Mouse (Mus musculus) large intestine, adult 2 months (tissue): ENCODE results near the gene Adgrb3. TPM values are rescaled to one million over a fixed set of nuclear protein-coding genes. Genes with fewer than 3 reads are reported as not detected.
A peak's percentile ranks its signal among the peaks of the same experiment; 100 is the strongest.
"Not testable (repeated sequence)": the region's sequence is repeated elsewhere in the genome, so short reads cannot be mapped to it uniquely, and the experiment has no call there.

Source experiments
- DNase-seq: peaks from one replicate; pipeline ENCODE4 v3.0.0-alpha.2; 2012; ENCODE audit warnings: low read depth, low spot score
- WGBS: fragments of 180-500 bp; shearing (Covaris S2); methylation state at CpG from one replicate; pipeline ENCODE4 v1.1.7; 2018; 5-methylcytosine and 5-hydroxymethylcytosine counted together
- polyA plus RNA-seq: library from polyadenylated mRNA; depleted of rRNA; stranded (reverse); fragments of >200 nt; gene quantifications from 2 replicates; pipeline ENCODE4 v1.2.3, GENCODE M21; 2012

Gene Adgrb3
- polyA plus RNA-seq, 1 experiment, result 0.16 TPM

DNA sequence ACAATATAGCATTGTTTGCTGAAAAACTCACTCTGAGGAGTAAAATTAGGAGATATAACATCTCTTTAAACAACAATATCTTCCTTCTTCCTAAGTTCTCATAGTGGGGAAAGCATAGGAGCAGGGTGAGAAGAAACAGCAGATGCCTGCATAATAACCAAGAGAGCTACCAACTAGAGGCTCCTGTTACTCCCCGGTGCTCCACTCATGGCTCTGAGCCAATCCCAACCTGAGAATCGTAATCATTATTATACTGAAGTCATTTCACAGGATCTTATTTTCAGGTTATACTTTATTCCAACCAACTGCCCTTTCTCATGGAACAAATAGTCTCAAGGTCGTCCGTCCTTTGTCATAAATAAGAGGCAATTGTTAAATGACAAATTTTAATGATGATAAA, 75.0 kb downstream of the Adgrb3 start:
- DNase-seq, result no peak
- 62% methylated on average over 4 of the region's 4 CpGs for WGBS

DNA sequence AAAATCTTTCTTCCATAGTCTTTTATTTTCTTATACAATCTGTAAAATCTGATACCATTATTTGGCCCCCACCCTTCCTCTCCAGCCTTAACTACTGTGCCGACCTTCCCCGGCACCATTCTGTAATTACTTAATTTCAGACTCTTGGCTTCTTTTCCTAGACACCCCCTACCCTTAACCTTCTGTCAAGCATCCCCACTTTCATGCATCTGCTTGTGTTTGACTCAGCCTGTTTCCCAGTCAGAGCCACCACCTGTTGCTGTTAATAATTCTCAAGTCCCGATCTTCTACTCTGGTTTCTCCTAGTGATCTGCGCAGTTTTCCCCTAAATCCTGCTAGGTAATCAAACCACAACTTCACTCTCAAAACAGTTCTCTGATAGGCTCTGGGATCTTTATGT, 83.9 kb downstream of the Adgrb3 start:
- 91% methylated on average over 4 of the region's 4 CpGs for WGBS
- no peak for DNase-seq

DNA sequence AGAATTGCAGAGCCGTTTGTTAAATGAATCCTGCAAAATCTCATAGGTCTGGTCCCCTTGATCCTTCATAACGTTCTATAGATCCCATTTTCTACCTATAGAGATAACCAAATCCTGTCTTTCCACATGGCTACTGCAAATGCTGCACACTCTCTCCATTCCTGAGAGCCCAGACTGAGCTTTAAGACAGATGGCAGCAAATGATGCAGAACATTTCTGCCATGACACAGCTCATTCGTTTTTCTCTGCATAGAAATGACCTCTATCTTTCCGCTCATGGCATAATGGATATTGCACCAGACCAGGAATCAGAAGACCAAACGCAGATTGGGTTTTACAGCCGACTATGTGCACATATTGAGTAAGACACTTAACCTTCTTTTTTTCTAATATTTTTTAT, 84.8 kb downstream of the Adgrb3 start:
- no peak for DNase-seq
- 76% methylated on average over 6 of the region's 6 CpGs for WGBS

DNA sequence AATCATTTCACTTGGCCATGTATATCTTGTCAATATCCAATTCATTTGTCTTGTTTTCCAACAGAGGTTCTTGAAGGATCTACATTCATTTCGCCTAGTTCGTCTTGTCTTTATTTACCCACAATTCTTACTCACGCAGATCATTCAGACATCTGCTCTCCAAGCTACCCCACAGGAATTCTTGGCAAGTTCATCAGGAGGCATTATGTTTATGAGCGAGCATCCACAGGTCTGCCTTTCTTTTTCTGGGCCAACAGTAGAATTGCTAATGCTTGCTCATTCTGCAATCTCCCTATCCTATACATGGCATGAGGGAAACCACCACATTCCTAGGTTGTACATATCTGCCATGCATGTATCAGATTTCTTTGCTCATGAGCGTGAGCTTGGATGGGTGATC, 99.7 kb downstream of the Adgrb3 start:
- DNase-seq, result no peak
- WGBS, result 86% methylated on average over 5 of the region's 5 CpGs

DNA sequence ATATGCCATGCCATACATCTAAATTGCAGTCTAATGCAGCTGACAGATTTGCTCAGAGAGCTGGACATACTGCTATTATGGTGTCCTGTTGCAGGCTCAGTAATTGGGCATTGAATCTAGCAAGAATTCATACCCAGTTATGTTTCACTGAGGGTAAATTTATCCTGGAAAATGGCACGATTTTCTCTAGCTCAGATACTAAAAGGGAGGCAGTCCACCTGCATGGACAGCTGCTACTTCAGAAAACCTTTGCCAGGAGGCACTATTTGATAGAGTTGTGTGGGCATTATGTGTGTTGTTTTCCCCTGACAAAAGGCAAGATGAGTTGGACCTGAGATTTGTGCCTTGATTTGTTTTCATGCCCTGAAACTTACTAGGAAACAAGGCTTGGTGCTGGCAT, 118.0 kb downstream of the Adgrb3 start:
- 27% methylated on average over 1 of the region's 1 CpGs for WGBS
- DNase-seq, result no peak

DNA sequence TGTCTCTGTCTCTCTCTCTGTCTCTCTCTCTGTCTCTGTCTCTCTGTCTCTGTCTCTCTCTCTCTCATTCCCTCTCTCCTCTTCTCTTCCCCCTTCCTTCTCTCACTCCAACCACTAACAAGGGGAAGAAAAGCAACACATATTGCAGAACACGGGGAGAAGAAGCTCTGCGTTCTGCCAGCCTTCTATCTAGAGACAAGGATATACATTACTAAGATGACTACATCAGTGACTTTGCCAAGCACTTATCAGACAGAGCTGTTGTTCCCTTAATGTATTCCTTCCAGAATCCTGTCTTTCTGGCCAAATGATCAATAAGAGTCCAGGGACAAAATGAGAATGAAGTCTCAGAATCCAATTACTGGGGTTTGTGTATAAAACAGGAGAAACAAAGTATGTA, 123.2 kb downstream of the Adgrb3 start:
- 83% methylated on average over 2 of the region's 2 CpGs for WGBS
- DNase-seq, result no peak

DNA sequence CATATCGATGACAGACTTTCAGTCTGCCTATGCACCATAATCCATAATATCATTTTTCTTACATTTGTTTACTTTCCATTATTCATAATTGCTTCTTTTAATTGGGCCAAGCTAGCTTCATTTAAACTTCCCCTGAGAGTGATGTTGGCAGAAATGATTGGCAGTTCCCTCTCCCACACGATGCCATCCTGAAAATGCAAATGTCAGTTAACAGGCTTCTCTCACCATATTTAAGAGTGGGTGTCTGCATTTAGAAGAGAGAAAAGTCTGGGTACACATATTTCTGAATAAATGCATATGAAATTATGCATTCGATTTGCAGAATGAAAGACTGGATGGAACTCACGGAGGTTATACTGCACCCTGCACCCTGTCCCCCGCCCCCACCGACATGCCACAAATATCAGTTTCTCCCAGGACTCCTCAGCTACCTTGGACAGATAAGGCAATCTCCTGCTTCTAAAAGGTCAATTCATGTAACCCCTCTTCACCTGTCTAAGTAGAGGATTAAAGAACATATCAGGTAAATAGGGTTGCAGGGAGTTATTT, 130.7 kb downstream of the Adgrb3 start:
- WGBS, result 82% methylated on average over 6 of the region's 6 CpGs
- DNase-seq, result no peak

DNA sequence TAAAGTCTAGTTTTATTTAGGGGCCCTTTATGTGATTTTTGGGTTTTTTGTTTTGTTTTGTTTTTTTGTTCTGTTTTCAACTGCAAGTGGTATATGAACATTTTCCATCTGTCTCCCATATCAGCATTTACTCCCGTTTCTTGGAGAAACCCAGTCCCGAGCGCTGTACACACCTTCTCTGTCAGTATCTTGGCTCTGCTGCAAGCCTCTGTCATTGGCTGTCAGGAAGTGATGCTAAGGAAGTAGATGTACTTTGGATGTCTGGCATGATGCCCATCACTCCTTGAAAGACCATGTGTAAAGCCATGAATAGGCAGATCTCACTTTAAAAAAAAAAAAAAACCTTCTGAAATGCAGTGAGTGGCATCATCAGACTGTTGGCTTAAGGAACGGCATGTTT, 132.3 kb downstream of the Adgrb3 start:
- WGBS, result 72% methylated on average over 4 of the region's 4 CpGs
- DNase-seq, result no peak

DNA sequence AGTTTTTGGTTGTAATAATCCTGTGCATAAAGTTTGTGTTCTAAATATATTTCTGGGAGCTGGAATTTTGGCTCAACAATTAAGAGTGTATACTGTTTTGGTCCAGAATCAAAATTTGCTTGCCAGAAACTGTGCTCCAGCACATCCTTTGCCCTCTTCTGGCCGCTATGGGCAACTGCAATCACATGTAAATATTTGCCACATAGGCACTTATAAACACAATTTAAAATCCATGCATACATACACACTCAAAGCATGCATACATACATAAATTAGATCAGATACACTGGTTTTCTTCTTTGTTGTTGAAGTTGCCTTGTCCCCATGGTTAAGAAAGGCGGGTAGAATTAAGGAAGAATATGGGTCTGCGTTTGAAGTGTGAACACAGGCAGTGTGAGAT, 132.7 kb downstream of the Adgrb3 start:
- WGBS, result 68% methylated on average over 3 of the region's 3 CpGs
- DNase-seq, result no peak

DNA sequence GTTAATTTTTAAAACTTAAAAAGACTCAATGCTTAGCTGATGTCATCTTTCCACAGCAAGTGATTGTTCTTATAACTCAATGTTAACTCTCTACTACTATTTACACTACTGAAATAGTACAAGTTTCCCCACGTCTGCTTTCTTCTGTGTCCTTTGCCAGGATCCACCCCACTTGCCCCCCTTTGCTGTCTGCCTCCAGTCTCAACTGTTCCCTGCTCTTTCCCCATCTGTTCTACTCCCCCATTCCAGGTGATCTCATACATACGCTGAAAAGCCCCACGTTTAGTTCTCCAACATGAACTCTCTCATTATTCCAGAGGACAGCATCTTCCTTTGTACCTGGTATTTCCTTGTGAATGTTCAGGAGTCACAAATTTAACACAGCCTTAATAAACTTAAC, 147.4 kb downstream of the Adgrb3 start:
- WGBS, result 63% methylated on average over 3 of the region's 3 CpGs

DNA sequence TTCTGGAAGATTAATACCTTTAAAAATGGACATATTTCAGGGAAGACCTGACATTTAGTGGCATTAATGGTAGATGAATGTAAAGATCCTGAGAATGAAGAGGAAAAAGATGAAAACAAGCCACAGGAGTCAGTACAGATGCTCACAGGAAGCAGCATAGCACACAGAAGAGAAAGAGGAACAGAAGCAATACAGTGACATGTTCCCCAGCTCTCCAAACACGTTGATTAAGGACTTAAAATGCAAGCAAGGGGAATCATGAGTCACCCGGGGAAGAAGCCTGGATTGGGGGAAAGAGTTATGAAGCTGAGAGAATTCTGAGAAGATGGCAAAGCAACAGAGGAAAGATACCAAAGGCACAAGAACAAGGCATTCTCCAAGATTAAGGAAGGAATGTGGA, 149.9 kb downstream of the Adgrb3 start:
- WGBS, result 57% methylated on average over 2 of the region's 2 CpGs

More for the DNA sequence above, 147.4 kb downstream of the Adgrb3 start:
- no peak for DNase-seq

DNA sequence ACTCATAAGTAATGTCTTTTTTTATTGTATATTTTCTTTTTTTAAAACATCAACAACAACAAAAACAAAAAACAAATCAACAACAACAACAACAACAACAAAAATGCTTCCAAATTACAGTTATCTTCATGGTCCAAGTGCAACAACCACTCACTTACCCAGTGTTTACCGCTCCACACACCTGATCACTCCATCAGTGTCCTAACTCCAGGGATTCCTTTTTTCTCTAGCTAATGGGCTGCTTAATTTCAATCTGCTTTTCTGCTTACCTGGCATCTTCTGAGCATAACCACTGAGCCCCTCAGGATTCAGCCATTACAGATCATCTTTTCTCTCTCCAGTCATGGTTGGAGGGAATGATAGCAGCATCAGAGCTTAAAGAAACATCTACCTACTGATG, 176.8 kb downstream of the Adgrb3 start:
- DNase-seq, result no peak
- 89% methylated on average over 1 of the region's 1 CpGs for WGBS

More for the DNA sequence above, 149.9 kb downstream of the Adgrb3 start:
- DNase-seq, result no peak

DNA sequence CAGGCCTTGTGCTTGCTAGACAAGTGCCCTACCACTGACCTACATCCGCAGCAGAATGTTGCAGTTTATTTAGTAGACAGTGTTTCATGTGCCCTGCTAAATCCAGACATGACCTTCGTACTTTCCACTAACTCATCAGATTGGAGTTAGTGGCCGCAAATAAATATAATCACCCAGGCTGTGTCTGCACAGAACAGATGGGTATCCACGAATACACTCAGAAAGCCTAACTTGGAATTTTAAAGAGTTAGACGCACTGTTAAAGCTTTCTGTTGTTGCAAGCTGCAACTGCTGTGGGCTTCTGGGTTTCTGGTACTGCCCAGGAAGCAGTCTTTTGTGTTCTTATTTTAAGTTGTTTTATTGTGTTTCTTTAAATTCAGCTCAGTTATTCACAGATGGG, 185.3 kb downstream of the Adgrb3 start:
- WGBS, result 73% methylated on average over 5 of the region's 5 CpGs
- no peak for DNase-seq

DNA sequence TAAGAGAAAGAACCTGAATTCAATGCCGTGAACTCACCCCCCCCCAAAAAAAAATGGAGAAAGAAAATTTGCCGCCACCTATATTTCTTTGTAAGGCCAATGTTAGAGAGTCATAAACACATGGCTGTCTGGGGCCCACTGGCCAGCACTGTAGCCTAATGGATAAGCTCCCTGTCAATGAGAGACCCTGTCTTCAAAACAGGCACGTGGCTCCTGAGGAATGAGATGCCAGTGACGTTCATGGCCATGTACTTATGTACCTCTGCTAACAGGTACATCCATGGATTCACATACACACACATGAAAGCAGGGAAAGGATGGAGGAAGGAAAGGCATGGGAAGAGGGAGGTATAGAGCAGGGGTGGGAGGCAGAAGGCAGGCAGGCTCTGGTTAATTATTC, 208.0 kb downstream of the Adgrb3 start:
- 59% methylated on average over 4 of the region's 4 CpGs for WGBS
- DNase-seq, result no peak

DNA sequence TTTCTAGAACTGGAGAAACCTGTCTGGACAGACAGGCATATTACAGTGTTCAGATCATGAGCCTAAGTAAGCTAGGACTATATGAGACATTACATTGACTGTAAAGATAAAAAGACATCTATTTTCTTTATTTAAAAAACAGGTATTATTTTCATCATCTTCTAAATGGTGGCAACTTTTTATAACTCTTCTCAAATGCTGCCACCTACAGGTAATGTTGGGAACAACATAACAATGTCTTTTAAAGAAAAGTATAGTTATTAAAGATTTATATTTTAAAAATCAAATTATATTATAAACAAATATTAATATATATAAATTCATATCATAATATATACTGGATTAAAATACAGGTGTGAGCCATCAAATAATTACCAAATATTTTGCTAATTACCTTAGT, 212.6 kb downstream of the Adgrb3 start:
- peak; percentile 1 for DNase-seq

DNA sequence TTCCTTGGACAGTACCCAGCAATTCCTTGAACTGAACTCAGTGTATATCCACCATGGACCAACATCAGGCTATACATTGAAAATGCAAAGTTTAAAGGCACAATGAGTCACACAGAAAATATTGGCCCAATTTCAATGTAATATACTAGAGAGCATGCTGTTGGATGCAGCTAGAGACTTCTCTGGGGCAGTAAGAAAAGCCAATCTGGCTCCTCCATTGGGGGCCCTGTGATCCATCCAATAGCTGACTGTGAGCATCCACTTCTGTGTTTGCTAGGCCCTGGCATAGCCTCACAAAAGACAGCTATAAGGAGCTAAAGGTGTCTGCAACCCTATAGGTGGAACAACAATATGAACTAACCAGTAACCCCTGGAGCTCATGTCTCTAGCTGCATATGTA, 218.7 kb downstream of the Adgrb3 start:
- not testable (repeated sequence) for DNase-seq

DNA sequence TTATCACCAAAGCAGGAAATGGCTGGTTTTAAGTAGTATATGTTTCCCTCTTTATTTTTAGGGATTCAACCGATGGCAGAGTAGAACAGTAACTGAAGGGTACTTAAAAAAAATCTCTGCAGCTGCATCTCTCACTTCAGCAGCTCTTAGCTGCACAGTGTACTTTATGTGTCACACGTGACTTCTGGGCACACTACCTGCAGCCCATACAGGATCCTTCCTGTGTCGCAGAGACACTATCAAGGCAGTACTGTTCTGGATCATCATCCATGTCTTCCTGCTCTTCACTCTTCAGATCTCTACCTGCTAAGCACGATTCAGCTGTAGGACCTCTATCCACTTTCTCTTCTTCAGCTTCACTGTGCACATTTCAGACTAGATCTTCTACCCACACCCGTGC, 230.6 kb downstream of the Adgrb3 start:
- WGBS, result 72% methylated on average over 5 of the region's 5 CpGs
- DNase-seq, result no peak

DNA sequence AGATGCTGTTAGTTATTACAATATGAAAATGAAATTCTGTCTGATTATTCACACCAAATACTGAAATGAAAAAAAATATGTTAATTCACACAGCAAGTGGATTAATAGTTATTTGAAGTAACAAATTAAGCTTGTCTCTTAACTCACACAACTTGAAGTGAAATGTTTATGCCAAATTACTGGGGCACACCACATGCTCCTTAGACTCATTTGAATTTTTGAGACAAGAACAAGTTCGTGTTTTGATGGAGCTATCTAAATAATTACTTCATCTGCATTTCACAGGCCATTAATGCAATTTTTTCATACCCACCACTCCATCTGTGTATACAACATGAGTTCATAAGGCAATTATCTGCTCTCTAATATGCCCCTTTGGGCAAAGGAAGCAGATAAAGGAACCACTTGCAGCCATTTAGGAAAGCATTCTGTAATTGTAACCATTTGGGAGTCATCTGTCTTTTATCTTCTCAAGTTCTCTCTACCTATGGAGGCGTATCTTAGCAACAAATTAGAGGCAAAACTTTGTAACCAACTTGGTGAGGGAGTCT, 240.9 kb downstream of the Adgrb3 start:
- no peak for DNase-seq

DNA sequence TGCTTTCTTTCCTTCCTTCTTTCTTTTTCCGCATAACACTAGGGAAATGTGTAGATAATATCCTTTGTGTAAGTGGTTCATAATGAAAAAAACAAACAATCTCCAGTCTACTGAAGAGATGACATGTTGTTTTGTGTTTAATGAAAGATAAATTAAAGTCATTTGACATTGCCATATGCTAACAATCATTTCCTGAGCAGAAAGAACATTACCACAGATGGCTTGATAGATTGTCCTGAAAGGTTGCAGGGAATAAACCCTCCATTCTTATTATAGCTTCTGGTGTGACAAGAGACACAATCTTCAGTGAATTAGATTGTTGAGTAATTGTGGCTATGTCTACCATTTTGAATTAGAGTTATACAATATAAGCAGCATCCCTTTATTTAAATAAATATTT, 247.8 kb downstream of the Adgrb3 start:
- no peak for DNase-seq
- WGBS, result 73% methylated on average over 1 of the region's 1 CpGs

More for the DNA sequence above, 240.9 kb downstream of the Adgrb3 start:
- WGBS, result 65% methylated on average over 2 of the region's 2 CpGs

DNA sequence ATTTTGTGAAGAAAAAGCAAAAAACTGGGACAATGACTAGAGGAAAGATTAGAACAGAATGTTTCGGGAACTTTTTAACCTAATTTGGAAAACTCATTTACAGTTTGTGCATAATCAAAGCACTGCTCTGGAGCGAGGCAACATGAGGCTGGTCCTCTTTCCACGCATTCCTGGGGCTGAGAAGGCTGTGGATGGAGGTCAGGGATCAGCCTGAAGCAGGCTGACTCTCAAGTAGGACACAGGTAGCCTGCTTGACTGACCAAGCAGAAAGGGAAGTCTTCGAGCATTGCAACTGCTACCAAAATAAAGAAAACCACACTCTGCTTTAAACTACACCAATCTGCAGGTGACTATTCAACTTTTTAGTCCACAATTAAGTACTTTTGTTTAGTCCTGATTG, 251.7 kb downstream of the Adgrb3 start:
- WGBS, result 75% methylated on average over 4 of the region's 4 CpGs
- no peak for DNase-seq

DNA sequence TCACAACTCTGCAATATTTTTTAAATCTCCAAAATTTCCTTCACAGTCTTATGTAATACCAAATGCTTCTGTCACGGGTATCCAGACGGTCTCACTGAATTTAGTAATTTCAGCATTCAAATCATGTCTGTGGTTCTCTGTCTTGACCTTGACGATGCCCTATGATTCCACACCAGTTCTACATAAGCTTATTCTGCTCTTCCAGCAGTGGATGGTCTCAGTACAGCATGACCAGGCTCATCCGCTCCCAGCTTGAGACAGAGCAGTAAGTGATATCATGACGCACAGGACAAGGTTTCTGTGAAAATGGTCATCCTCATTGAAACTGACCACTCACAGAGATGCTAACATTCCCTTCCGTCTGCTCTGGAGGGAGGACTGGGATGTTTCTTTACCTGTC, 252.9 kb downstream of the Adgrb3 start:
- 88% methylated on average over 6 of the region's 6 CpGs for WGBS
- DNase-seq, result no peak

DNA sequence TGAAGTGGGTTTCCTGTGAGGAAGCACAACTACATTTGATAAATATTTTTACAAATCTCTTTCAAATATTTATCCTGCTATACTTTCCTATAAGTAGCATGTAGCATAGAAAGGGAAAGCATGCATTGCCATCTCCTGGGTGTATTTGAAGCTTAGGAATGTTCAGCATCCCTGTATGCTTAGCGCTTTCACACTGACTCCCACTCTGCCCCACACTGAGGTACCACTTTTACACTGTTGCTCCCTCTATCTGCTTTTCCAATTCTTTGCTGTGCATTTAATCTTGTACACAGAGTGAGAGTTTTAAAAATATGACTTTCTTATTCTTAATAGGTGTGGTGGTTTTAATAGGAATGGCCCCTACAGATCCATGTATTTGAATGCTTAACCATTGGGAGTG, 261.4 kb downstream of the Adgrb3 start:
- WGBS, result 87% methylated on average over 1 of the region's 1 CpGs
- no peak for DNase-seq
